Mouse (Mus musculus) limb, embryonic 14.5 days (tissue): ENCODE measurements around the gene Atad1. TPM values are rescaled to one million over a fixed set of nuclear protein-coding genes. Genes with fewer than 3 reads are reported as not detected.

Experiments used
- ATAC-seq: fragments of 200-750 bp; cut with Nextera tagmentation; 2 replicates; pipeline ENCODE4 v1.8.0; 2017; ENCODE audit warnings: low read depth, moderate number of reproducible peaks, moderate TSS enrichment; ENCODE audit not compliant: low FRiP score
- DNase-seq: peaks from one replicate; pipeline ENCODE4 v3.0.0-alpha.2; 2015; ENCODE audit warnings: low spot score
- H3K27ac ChIP-seq: fragments of 300-500 bp; sonication (generic); replicated peaks from 2 replicates; pipeline ENCODE4 v1.5.1; 2014; ENCODE audit warnings: low read depth, mild to moderate bottlenecking, low read length, moderate library complexity, mixed read lengths
- H3K27me3 ChIP-seq: fragments of 300-500 bp; sonication (generic); 2 replicates; pipeline ENCODE4 v1.6.1; 2014; ENCODE audit warnings: low read length, mixed read lengths; ENCODE audit not compliant: control insufficient read depth, insufficient read depth
- H3K36me3 ChIP-seq: fragments of 300-500 bp; sonication (generic); 2 replicates; pipeline ENCODE4 v1.6.1; 2014; ENCODE audit warnings: mild to moderate bottlenecking, low read length, moderate library complexity, mixed read lengths; ENCODE audit not compliant: control insufficient read depth, insufficient read depth
- H3K4me1 ChIP-seq: fragments of 300-500 bp; sonication (generic); 2 replicates; pipeline ENCODE4 v1.6.1; 2014; ENCODE audit warnings: antibody characterized with exemption, low read length, mixed read lengths; ENCODE audit not compliant: control insufficient read depth, insufficient read depth
- H3K4me2 ChIP-seq: fragments of 300-500 bp; sonication (generic); replicated peaks from 2 replicates; pipeline ENCODE4 v1.6.1; 2014; ENCODE audit warnings: low read depth, mild to moderate bottlenecking, low read length, moderate library complexity; ENCODE audit not compliant: severe bottlenecking
- H3K4me3 ChIP-seq: fragments of 300-500 bp; sonication (generic); replicated peaks from 2 replicates; pipeline ENCODE4 v1.5.1; 2014; ENCODE audit warnings: low read length
- H3K9ac ChIP-seq: fragments of 300-500 bp; sonication (generic); 2 replicates; pipeline ENCODE4 v1.6.1; 2014; ENCODE audit warnings: mild to moderate bottlenecking, low read depth, low read length, moderate library complexity; ENCODE audit not compliant: severe bottlenecking
- H3K9me3 ChIP-seq: fragments of 300-500 bp; sonication (generic); 2 replicates; pipeline ENCODE4 v1.6.1; 2016; ENCODE audit warnings: low read length; ENCODE audit not compliant: control insufficient read depth
- POLR2A ChIP-seq: fragments of 200-500 bp; IDR thresholded peaks from 2 replicates; pipeline ENCODE4 v1.8.0; 2012; ENCODE audit warnings: inconsistent platforms, mild to moderate bottlenecking, moderate library complexity, borderline replicate concordance; ENCODE audit not compliant: insufficient read depth, insufficient read length; ENCODE audit errors: extremely low read depth
- WGBS: fragments of 180-500 bp; shearing (Covaris S2); extraction: QIAGEN DNeasy Blood & Tissue Kit; methylation state at CpG from one replicate; pipeline ENCODE4 v1.1.7; 2014; 5-methylcytosine and 5-hydroxymethylcytosine counted together
- polyA plus RNA-seq, 2 experiments: library from polyadenylated mRNA; depleted of rRNA in 1 of 2; stranded (reverse) in 1 of 2; unstranded in 1 of 2; fragments of >200 nt; fragmentation: Nextera tagmentation in 1 of 2; extraction: Ambion mirVana in 1 of 2; gene quantifications; 2 replicates each; pipeline versions ENCODE4 v1.2.1 to v1.2.3; 2012 to 2014

The Atad1 gene
- polyA plus RNA-seq, 2 experiments: 38.5 to 62.5 TPM

DNA sequence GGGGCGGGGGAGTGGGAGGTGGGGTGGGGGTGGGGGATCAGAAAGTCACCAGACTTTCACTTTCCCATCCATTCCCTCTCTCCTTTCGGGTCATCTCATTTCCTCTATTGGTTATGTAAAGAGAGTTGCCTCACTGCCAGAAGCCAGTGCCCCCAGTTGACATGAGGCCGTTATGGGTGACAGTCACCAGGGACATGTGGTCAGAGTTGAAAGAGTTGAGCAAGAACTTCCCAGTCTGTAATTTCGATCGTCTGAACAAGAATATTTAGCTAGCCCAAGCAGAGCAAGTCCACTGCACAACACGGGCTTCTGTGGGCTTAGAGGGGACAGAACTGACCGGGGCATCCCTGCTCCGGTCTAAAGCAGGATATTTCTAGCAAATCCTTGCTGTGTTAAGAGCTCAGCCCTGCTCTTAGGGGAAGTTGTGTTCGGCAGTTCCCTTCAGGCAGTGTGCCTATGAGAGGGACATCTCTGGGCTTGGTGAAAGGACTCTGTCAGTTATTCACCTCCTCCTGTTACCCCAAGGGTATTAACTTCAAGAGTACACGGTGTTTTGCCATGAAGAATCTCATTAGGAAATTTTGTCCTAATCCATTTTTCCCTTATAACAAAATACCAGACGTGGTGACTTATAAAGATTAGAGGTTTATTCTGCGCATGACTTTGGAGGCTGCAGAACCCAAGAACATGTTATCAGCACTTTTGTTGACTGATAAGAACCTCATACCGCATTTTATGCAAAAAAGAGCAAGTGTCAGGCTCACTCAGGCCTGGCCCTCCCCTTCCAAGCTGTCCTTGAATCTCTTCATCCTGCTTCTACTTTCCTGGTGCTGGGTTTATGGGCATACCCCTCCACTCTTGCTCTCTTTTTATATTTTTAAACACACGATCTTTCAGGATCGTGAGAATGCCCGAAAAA is 102.0 kb downstream of the Atad1 start:
- DNase-seq (no peak), ATAC-seq (no peak)
- H3K4me1 ChIP-seq: no peaks in the 10 kb centered on the region; the same call in 1 of the 2 replicates
- H3K9ac ChIP-seq: no peak overlapping the region
- H3K4me2 ChIP-seq: no peak overlapping the region
- H3K36me3 ChIP-seq: peaks cover 57% of the 10 kb centered on the region
- no peaks in the 10 kb centered on the region for H3K27me3 ChIP-seq
- WGBS: 64% methylated on average over 16 of the region's 16 CpGs
- H3K9me3 ChIP-seq: no peaks in the 10 kb centered on the region
- H3K27ac ChIP-seq: no peak overlapping the region
- H3K4me3 ChIP-seq: no peak overlapping the region
- no peak for TF ChIP-seq POLR2A

DNA sequence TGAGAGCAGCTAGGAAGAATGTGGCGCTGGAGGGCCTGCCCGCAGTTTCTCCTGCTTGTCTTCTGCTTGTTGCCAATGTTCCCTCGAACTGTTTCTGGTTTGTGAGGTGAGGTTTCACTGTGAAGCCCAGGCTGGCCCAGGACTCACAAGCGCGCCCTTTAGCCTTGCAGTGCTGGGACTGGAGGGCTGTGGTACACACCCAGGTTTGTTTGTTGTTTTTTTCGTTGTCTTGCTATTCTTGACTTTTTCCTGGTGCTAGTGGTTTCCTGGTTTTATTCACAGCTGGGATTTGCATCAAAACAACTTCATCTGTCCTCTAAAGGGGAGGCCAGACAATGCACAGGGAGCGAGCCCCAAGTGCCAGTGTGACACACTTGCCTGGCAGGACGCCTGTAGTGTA is 104.7 kb downstream of the Atad1 start:
- ATAC-seq: no peak

DNA sequence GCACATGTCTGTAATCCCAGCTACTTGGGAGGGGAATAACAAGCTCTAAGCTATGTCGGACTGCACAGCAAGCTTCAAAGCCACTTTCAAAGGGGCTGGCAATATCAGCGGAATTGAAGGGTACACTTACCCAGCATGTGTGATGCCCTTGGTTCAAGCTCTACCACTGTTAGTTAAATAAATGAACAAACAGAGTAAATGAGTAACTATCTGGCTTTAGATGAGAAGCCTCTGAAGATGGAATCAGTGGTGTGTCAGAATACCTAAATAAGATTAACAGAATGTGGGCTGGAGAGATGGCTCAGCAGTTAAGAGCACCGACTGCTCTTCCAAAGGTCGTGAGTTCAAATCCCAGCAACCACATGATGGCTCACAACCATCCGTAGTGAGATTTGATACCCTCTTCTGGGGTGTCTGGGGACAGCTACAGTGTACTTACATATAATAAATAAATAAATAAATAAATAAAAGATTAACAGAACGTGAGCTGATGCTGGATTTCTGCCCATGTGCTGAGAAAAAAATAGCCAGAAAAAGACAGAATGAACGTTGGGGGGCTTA is 110.9 kb downstream of the Atad1 start:
- no peak for DNase-seq
- Histone ChIP-seq H3K4me3 (no peak overlapping the region), H3K4me1 (peaks cover 4% of the 10 kb centered on the region; the same call in 1 of the 2 replicates), H3K9ac (no peak overlapping the region), H3K9me3 (no peaks in the 10 kb centered on the region), H3K4me2 (no peak overlapping the region), H3K36me3 (no peaks in the 10 kb centered on the region; the same call in 1 of the 2 replicates), H3K27me3 (no peaks in the 10 kb centered on the region), H3K27ac (no peak overlapping the region)
- TF ChIP-seq POLR2A: no peak
- 72% methylated on average over 7 of the region's 7 CpGs for WGBS
- ATAC-seq: no peak

More for the DNA sequence above, 104.7 kb downstream of the Atad1 start:
- Histone ChIP-seq H3K36me3 (peaks cover 32% of the 10 kb centered on the region), H3K4me1 (no peaks in the 10 kb centered on the region; the same call in 1 of the 2 replicates), H3K4me2 (no peak overlapping the region), H3K4me3 (no peak overlapping the region), H3K9me3 (no peaks in the 10 kb centered on the region), H3K27ac (no peak overlapping the region), H3K27me3 (no peaks in the 10 kb centered on the region), H3K9ac (no peak overlapping the region)
- no peak for DNase-seq
- WGBS: 84% methylated on average over 8 of the region's 8 CpGs
- no peak for TF ChIP-seq POLR2A

DNA sequence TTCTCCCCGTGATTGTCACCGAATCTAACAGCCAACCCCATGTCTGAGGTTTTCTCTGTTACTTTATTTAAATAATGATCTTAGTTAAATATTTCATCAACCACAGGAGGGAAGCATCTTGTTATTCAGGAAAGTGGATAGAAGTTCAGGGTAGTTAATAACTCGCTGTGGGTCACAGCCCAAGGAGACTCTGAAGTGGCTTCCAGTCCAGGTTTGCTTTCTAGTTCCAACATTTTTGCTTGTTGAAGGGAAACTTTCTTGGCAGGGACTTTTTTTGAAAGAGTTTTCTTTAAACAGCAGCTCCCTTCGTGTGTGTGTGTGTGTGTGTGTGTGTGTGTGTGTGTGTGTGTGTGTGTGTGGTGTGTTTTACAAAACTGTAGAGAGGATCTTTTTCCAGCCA is 112.0 kb downstream of the Atad1 start:
- Histone ChIP-seq H3K36me3 (no peaks in the 10 kb centered on the region; the same call in 1 of the 2 replicates), H3K27ac (no peak overlapping the region)
- no peak for ATAC-seq

DNA sequence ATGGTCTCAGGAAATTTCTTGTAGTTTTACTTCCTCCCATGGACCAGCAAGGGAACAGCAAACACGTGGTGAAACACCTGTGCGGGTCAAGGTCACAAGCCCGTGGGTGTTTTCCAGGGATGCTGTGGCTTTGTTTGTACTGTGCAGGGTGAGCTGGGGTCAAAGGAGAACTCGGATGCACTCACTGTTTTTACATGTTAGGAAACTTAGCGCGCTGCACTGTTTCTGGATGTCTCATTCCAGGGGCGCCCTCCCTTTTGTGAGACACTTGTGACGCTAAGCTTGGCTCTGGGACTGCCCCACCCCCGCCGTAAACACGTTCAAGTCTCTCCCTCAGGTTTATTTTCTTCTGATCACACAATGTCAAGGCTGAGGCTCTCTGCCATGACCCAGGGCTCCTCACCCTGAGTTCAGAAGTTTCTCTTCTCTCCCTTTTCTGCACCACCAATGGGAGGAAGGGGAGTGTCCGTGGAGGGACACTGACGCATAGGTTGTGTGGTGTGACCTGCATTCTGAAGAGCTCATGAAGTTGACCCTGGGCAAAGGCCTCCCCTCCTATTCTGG is 112.7 kb downstream of the Atad1 start:
- H3K36me3 ChIP-seq: no peaks in the 10 kb centered on the region
- ATAC-seq (no peak), DNase-seq (no peak)
- no peak for TF ChIP-seq POLR2A
- no peaks in the 10 kb centered on the region for H3K27me3 ChIP-seq
- no peak overlapping the region for H3K4me3 ChIP-seq
- H3K4me2 ChIP-seq: no peak overlapping the region
- H3K4me1 ChIP-seq: peaks cover 4% of the 10 kb centered on the region; the same call in 1 of the 2 replicates
- H3K27ac ChIP-seq: no peak overlapping the region
- no peaks in the 10 kb centered on the region for H3K9me3 ChIP-seq
- H3K9ac ChIP-seq: no peak overlapping the region
- whole genome bisulfite sequencing: 61% methylated on average over 13 of the region's 13 CpGs

More for the DNA sequence above, 112.0 kb downstream of the Atad1 start:
- TF ChIP-seq POLR2A: no peak
- H3K4me1 ChIP-seq: peaks cover 4% of the 10 kb centered on the region; the same call in 1 of the 2 replicates
- DNase-seq: no peak
- 80% methylated on average over 4 of the region's 4 CpGs for WGBS
- no peak overlapping the region for H3K4me2 ChIP-seq
- no peak overlapping the region for H3K4me3 ChIP-seq
- H3K9me3 ChIP-seq: no peaks in the 10 kb centered on the region
- H3K9ac ChIP-seq: no peak overlapping the region
- no peaks in the 10 kb centered on the region for H3K27me3 ChIP-seq
